Mouse (Mus musculus) liver, adult 2 months (tissue): ENCODE results near the gene Coch.

Source experiments
- CTCF ChIP-seq: fragments of 200-500 bp; IDR thresholded peaks from 2 replicates; pipeline ENCODE4 v1.5.1; 2011; ENCODE audit warnings: low read depth, low read length, control low read depth
- POLR2A ChIP-seq: fragments of 200-500 bp; IDR thresholded peaks from 2 replicates; pipeline ENCODE4 v1.6.1; 2011; ENCODE audit warnings: low read length, control low read depth; ENCODE audit not compliant: insufficient read depth; ENCODE audit errors: extremely low read depth

DNA sequence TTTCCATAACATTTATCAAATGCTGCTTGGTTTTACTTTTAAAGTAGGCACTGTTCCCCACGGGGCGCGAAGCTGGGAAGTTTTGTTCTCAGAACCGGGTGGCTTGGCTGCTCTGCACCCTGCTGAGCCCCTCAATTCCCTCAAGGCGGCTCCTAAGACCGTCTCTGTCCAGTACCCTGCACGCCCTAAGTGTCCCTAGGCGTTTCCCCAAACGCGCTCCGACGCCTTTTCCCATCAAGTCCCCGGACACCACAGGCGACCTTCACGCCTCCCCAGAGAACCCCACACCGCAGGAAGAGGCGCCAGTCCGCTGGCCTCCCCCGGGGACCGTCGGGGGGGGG is 283 bp upstream of the Coch start:
- TF ChIP-seq POLR2A (no peak), CTCF (peak; percentile 3; the same call in 1 of the 2 replicates)
